Mouse (Mus musculus) neural tube, embryonic 12.5 days (tissue): ENCODE measurements at regions not wholly inside any gene's neighbourhood (a gene's known extent, or its start where the extent isn't known, plus 50 kb on each side); places are given as distances from the start of the nearest gene placed in this dataset.

Experiments used
- ATAC-seq: fragments of 200-750 bp; cut with Nextera tagmentation; 2 replicates; pipeline ENCODE4 v1.8.0; 2017; ENCODE audit warnings: low read depth, mild to moderate bottlenecking, moderate TSS enrichment, moderate library complexity; ENCODE audit not compliant: low FRiP score
- H3K27ac ChIP-seq: fragments of 300-500 bp; sonication (generic); 2 replicates; pipeline ENCODE4 v1.5.1; 2016
- H3K27me3 ChIP-seq: fragments of 300-500 bp; sonication (generic); replicated peaks from 2 replicates; pipeline ENCODE4 v1.6.1; 2016; ENCODE audit warnings: mild to moderate bottlenecking
- H3K36me3 ChIP-seq: fragments of 300-500 bp; sonication (generic); 2 replicates; pipeline ENCODE4 v1.6.1; 2016; ENCODE audit warnings: mild to moderate bottlenecking
- H3K4me1 ChIP-seq: fragments of 300-500 bp; sonication (generic); 2 replicates; pipeline ENCODE4 v1.6.1; 2016
- H3K4me2 ChIP-seq: fragments of 300-500 bp; sonication (generic); replicated peaks from 2 replicates; pipeline ENCODE4 v1.6.1; 2016; ENCODE audit warnings: mild to moderate bottlenecking
- H3K4me3 ChIP-seq: fragments of 300-500 bp; sonication (generic); 2 replicates; pipeline ENCODE4 v1.5.1; 2016
- H3K9ac ChIP-seq: fragments of 300-500 bp; sonication (generic); 2 replicates; pipeline ENCODE4 v1.6.1; 2016; ENCODE audit warnings: mild to moderate bottlenecking
- H3K9me3 ChIP-seq: fragments of 300-500 bp; sonication (generic); 2 replicates; pipeline ENCODE4 v1.6.1; 2016; ENCODE audit warnings: mild to moderate bottlenecking
- WGBS: fragments of 180-500 bp; shearing (Covaris S2); methylation state at CpG from one replicate; pipeline ENCODE4 v1.1.7; 2016; 5-methylcytosine and 5-hydroxymethylcytosine counted together

- H3K27ac ChIP-seq: no peak overlapping the region
- H3K4me2 ChIP-seq: peak overlapping the region; percentile 29
- peak; percentile 44; the same call in 1 of the 2 replicates for ATAC-seq
- H3K27me3 ChIP-seq: no peaks in the 10 kb centered on the region
- H3K4me3 ChIP-seq: no peak overlapping the region
- H3K9me3 ChIP-seq: no peaks in the 10 kb centered on the region
- no peak overlapping the region for H3K9ac ChIP-seq
- no peaks in the 10 kb centered on the region for H3K36me3 ChIP-seq
- WGBS: 8% methylated on average over 20 of the region's 20 CpGs
- peaks cover 9% of the 10 kb centered on the region; the same call in 1 of the 2 replicates for H3K4me1 ChIP-seq
These were observed 517.8 kb downstream of the Vrk1 start for GRCm38 (mm10) chr12:106527699-106528434.

GRCm38 (mm10) chr12:106528521-106528920 lies 518.5 kb downstream of the Vrk1 start:
- Histone ChIP-seq H3K9me3 (no peaks in the 10 kb centered on the region), H3K27ac (no peak overlapping the region), H3K4me2 (no peak overlapping the region), H3K4me1 (peaks cover 9% of the 10 kb centered on the region; the same call in 1 of the 2 replicates), H3K4me3 (no peak overlapping the region), H3K9ac (no peak overlapping the region), H3K27me3 (no peaks in the 10 kb centered on the region), H3K36me3 (no peaks in the 10 kb centered on the region)
- WGBS: 32% methylated on average over 10 of the region's 10 CpGs
- ATAC-seq: no peak

GRCm38 (mm10) chr12:106529175-106529574 lies 519.1 kb downstream of the Vrk1 start:
- Histone ChIP-seq H3K27me3 (no peaks in the 10 kb centered on the region), H3K4me3 (no peak overlapping the region), H3K4me1 (peaks cover 9% of the 10 kb centered on the region; the same call in 1 of the 2 replicates), H3K27ac (no peak overlapping the region), H3K9me3 (no peaks in the 10 kb centered on the region), H3K9ac (no peak overlapping the region), H3K4me2 (no peak overlapping the region), H3K36me3 (no peaks in the 10 kb centered on the region)
- WGBS: 26% methylated on average over 11 of the region's 11 CpGs
- peak; percentile 29; the same call in 1 of the 2 replicates for ATAC-seq

DNA sequence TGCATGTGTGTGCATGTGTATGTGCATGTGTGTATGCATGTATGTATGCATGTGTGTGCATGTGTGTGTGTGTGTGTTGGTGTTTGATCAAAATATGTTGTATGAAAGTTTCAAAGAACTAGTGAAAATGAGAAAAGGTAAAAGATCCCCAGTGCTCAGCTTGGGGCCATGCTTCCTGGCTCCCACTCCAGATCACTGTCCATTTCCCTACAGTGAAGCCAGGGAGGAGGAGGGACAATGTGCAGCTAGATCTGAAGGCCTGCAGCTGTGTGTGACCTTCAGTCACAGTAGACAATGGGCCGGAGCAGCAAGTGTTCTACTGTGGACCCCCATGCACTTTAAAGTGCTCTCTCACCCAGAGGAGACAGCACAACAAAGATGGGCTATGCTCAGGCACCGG lies 525.1 kb downstream of the Vrk1 start:
- Histone ChIP-seq H3K4me1 (0 out of 2 replicates have a peak, but pooled peaks cover 4% of the 10 kb centered on the region), H3K27me3 (peaks cover 5% of the 10 kb centered on the region; the same call in 1 of the 2 replicates), H3K9me3 (no peaks in the 10 kb centered on the region; the same call in 1 of the 2 replicates), H3K4me3 (no peak overlapping the region), H3K9ac (no peak overlapping the region), H3K4me2 (no peak overlapping the region), H3K36me3 (no peaks in the 10 kb centered on the region), H3K27ac (no peak overlapping the region)
- no peak for ATAC-seq
- WGBS: 25% methylated on average over 2 of the region's 2 CpGs

GRCm38 (mm10) chr12:106535628-106536288 lies 525.7 kb downstream of the Vrk1 start:
- no peak overlapping the region for H3K9ac ChIP-seq
- 0 out of 2 replicates have a peak, but pooled peaks cover 4% of the 10 kb centered on the region for H3K4me1 ChIP-seq
- WGBS: 27% methylated on average over 8 of the region's 8 CpGs
- no peaks in the 10 kb centered on the region; the same call in 1 of the 2 replicates for H3K9me3 ChIP-seq
- H3K27ac ChIP-seq: no peak overlapping the region
- no peak overlapping the region for H3K4me3 ChIP-seq
- peak; percentile 41; the same call in 1 of the 2 replicates for ATAC-seq
- peaks cover 5% of the 10 kb centered on the region; the same call in 1 of the 2 replicates for H3K27me3 ChIP-seq
- no peaks in the 10 kb centered on the region for H3K36me3 ChIP-seq
- H3K4me2 ChIP-seq: no peak overlapping the region

GRCm38 (mm10) chr12:106536289-106536636 lies 526.2 kb downstream of the Vrk1 start:
- WGBS: 10% methylated on average over 7 of the region's 7 CpGs
- no peak for ATAC-seq
- no peaks in the 10 kb centered on the region for H3K36me3 ChIP-seq
- H3K4me2 ChIP-seq: no peak overlapping the region
- no peaks in the 10 kb centered on the region; the same call in 1 of the 2 replicates for H3K9me3 ChIP-seq
- H3K4me1 ChIP-seq: 0 out of 2 replicates have a peak, but pooled peaks cover 4% of the 10 kb centered on the region
- H3K9ac ChIP-seq: no peak overlapping the region
- H3K27me3 ChIP-seq: peaks cover 5% of the 10 kb centered on the region; the same call in 1 of the 2 replicates
- no peak overlapping the region for H3K4me3 ChIP-seq
- no peak overlapping the region for H3K27ac ChIP-seq

DNA sequence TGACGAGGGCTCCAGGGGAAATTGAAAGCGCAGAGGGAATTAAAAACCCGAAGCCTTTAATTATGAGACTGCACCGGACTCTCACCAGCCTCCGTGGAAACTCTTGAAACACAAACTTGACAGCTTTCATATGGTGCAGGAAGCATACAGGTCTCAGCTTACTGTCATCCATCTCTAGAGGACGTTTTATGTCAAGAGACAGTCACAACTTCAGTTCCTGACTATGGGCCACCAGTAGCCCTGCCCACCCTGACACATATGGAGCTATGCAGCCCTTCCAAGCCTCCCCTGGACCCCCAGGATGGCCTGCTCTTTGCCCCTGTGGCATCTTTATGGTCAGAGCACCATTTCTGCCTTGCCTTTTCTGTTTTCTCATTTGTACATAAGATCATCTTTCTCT lies 530.0 kb downstream of the Vrk1 start:
- 74% methylated on average over 6 of the region's 6 CpGs for WGBS

GRCm38 (mm10) chr12:106559566-106559965 lies 549.5 kb downstream of the Vrk1 start:
- no peaks in the 10 kb centered on the region for H3K27me3 ChIP-seq
- no peak for ATAC-seq
- WGBS: 90% methylated on average over 9 of the region's 9 CpGs
- H3K9ac ChIP-seq: no peak overlapping the region
- H3K4me1 ChIP-seq: no peaks in the 10 kb centered on the region
- H3K9me3 ChIP-seq: no peaks in the 10 kb centered on the region
- H3K27ac ChIP-seq: no peak overlapping the region
- no peak overlapping the region for H3K4me3 ChIP-seq
- H3K36me3 ChIP-seq: no peaks in the 10 kb centered on the region
- H3K4me2 ChIP-seq: no peak overlapping the region

More for the DNA sequence above, 530.0 kb downstream of the Vrk1 start:
- Histone ChIP-seq H3K9me3 (no peaks in the 10 kb centered on the region; the same call in 1 of the 2 replicates), H3K36me3 (no peaks in the 10 kb centered on the region), H3K27me3 (no peaks in the 10 kb centered on the region), H3K27ac (no peak overlapping the region), H3K4me3 (no peak overlapping the region), H3K4me2 (no peak overlapping the region), H3K4me1 (0 out of 2 replicates have a peak, but pooled peaks cover 4% of the 10 kb centered on the region), H3K9ac (no peak overlapping the region)
- ATAC-seq: no peak

DNA sequence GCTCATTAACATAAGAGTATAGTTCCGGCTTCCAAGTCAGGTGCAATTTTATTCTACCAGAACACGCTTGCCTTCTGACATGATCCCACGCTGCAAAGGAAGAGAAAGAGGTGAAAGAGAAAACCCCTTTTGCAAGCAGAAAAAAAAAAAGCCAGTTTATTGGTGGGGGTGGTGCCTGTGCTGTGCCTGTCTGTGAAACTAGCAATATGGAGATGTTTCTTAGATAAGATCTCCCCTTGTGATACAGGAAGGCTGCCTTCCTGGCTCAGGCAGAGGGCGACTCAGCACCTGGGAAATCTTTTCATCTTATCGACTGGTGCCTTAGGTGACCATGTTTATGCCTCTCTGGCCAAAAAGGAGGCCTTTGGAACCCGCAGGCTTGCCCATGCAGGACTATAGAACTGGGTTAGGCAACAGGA lies 555.2 kb downstream of the Vrk1 start:
- Histone ChIP-seq H3K36me3 (no peaks in the 10 kb centered on the region), H3K27ac (no peak overlapping the region), H3K27me3 (0 out of 2 replicates have a peak, but pooled peaks cover 3% of the 10 kb centered on the region), H3K4me1 (no peaks in the 10 kb centered on the region), H3K9me3 (no peaks in the 10 kb centered on the region), H3K4me2 (no peak overlapping the region), H3K9ac (no peak overlapping the region), H3K4me3 (no peak overlapping the region)
- 21% methylated on average over 6 of the region's 6 CpGs for WGBS
- ATAC-seq: no peak

GRCm38 (mm10) chr12:106566361-106566760 lies 556.3 kb downstream of the Vrk1 start:
- Histone ChIP-seq H3K4me2 (no peak overlapping the region), H3K27ac (no peak overlapping the region), H3K9me3 (no peaks in the 10 kb centered on the region), H3K27me3 (0 out of 2 replicates have a peak, but pooled peaks cover 3% of the 10 kb centered on the region), H3K4me3 (no peak overlapping the region), H3K4me1 (no peaks in the 10 kb centered on the region), H3K36me3 (no peaks in the 10 kb centered on the region), H3K9ac (no peak overlapping the region)
- ATAC-seq: no peak
- WGBS: 87% methylated on average over 4 of the region's 4 CpGs

DNA sequence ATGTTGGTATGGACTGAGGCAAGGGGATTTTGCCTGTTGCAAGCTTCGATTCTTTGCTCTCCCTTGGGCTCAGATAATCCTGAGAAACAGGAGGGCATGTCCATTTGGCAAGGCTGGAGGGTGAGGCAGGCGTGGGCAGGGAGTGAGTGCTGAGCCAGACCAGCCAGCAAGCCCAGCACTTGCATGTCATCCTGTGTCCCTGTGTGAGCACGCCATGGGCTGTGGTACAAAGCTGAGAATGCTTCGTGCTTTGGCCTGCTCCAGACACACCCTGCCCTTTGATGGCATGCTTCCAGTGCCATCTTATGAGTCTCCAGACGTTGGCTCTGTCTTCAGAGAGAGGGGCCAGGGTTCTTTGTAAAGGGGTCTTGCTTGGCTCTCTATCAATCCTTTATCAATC lies 557.1 kb downstream of the Vrk1 start:
- 0 out of 2 replicates have a peak, but pooled peaks cover 3% of the 10 kb centered on the region for H3K27me3 ChIP-seq
- no peak overlapping the region for H3K4me3 ChIP-seq
- H3K4me1 ChIP-seq: no peaks in the 10 kb centered on the region
- H3K27ac ChIP-seq: no peak overlapping the region
- 86% methylated on average over 5 of the region's 5 CpGs for WGBS
- no peaks in the 10 kb centered on the region for H3K9me3 ChIP-seq
- ATAC-seq: no peak
- no peaks in the 10 kb centered on the region for H3K36me3 ChIP-seq
- no peak overlapping the region for H3K4me2 ChIP-seq
- no peak overlapping the region for H3K9ac ChIP-seq

DNA sequence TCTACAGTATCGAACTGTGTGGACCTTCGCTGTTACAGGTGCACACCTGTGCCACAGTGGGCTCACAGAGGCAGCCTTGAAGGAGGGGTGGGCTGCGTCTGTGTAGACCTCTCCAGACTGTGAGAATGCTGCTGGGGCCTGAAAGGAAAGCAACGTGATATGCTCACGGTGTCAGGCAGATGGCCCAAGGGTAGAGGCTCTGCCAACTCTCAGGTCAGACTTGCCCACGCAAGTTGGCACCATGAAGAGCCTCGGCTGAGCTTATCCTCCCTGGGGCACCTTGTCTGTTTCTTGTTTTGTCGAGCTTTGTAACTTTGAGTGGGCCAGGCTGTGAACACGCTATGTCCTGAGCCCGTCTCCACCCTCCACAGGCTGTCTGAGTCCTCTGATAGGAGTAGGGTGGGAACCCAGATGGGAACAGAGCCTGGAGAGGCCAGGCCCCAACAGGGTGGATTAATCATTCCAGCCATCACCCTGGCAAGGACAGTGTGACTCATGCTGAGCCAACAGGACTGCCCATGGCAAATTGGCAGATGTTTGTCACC lies 558.6 kb downstream of the Vrk1 start:
- no peaks in the 10 kb centered on the region for H3K9me3 ChIP-seq
- 0 out of 2 replicates have a peak, but pooled peaks cover 3% of the 10 kb centered on the region for H3K27me3 ChIP-seq
- H3K9ac ChIP-seq: no peak overlapping the region
- no peaks in the 10 kb centered on the region for H3K4me1 ChIP-seq
- no peak overlapping the region for H3K27ac ChIP-seq
- 89% methylated on average over 10 of the region's 10 CpGs for whole genome bisulfite sequencing
- no peak overlapping the region for H3K4me2 ChIP-seq
- H3K4me3 ChIP-seq: no peak overlapping the region
- no peak for ATAC-seq
- no peaks in the 10 kb centered on the region for H3K36me3 ChIP-seq
